Mouse (Mus musculus): ENCODE results near the gene Fitm1. TPM values are rescaled to one million over a fixed set of nuclear protein-coding genes. Genes with fewer than 3 reads are reported as not detected.

Fitm1 gene
- polyA plus RNA-seq, 1 experiment = 0.46 TPM

- Histone ChIP-seq H3K36me3 (ENCODE audit: control insufficient read depth, insufficient read depth, low read length) (peaks cover 41% of the 10 kb centered on the region), H3K4me1 (ENCODE audit: control insufficient read depth, insufficient read depth, insufficient read length, low read length) (peaks cover 3% of the 10 kb centered on the region; the same call in 1 of the 2 replicates), H3K27me3 (ENCODE audit: control insufficient read depth, insufficient read depth, low read length) (no peaks in the 10 kb centered on the region), H3K27ac (ENCODE audit: insufficient read depth, low read depth, low read length) (peak within 1 kb of the TSS; percentile 93), H3K4me3 (ENCODE audit: low read depth, low read length) (peak within 1 kb of the TSS; percentile 70)
- WGBS = 3% methylated on average over 43 of the region's 43 CpGs
- no peak for TF ChIP-seq POLR2A (IDR thresholded peaks at IDR 0.05; ENCODE audit: low read depth, low read length)
- TF ChIP-seq CTCF (IDR thresholded peaks at IDR 0.05; ENCODE audit: extremely low read depth, insufficient read length, insufficient replicate concordance, low read depth, low read length) = no peak
These were observed 9.5 kb downstream of the Fitm1 start, which contains the start of gene Emc9 for GRCm38 (mm10) chr14:55584702-55585565. Gene Emc9, minus strand, starts transcription at chr14:55585302.

GRCm38 (mm10) chr14:55585566-55585960 lies 10.1 kb downstream of the Fitm1 start:
- Histone ChIP-seq H3K27me3 (ENCODE audit: control insufficient read depth, insufficient read depth, low read length) (no peaks in the 10 kb centered on the region), H3K4me1 (ENCODE audit: control insufficient read depth, insufficient read depth, insufficient read length, low read length) (peaks cover 3% of the 10 kb centered on the region; the same call in 1 of the 2 replicates), H3K36me3 (ENCODE audit: control insufficient read depth, insufficient read depth, low read length) (peaks cover 35% of the 10 kb centered on the region), H3K4me3 (ENCODE audit: low read depth, low read length) (peak overlapping the region; percentile 26; the same call in 1 of the 2 replicates), H3K27ac (ENCODE audit: insufficient read depth, low read depth, low read length) (peak overlapping the region; percentile 93)
- no peak for TF ChIP-seq CTCF (IDR thresholded peaks at IDR 0.05; ENCODE audit: extremely low read depth, insufficient read length, insufficient replicate concordance, low read depth, low read length)
- peak; percentile 29; the same call in 1 of the 2 replicates for TF ChIP-seq POLR2A (IDR thresholded peaks at IDR 0.05; ENCODE audit: low read depth, low read length)
- WGBS = 19% methylated on average over 6 of the region's 6 CpGs

- no peak overlapping the region for H3K4me3 ChIP-seq (ENCODE audit: low read depth, low read length)
- WGBS = 47% methylated on average over 2 of the region's 2 CpGs
- TF ChIP-seq POLR2A (IDR thresholded peaks at IDR 0.05; ENCODE audit: low read depth, low read length) (no peak), CTCF (IDR thresholded peaks at IDR 0.05; ENCODE audit: extremely low read depth, insufficient read length, insufficient replicate concordance, low read depth, low read length) (no peak)
- H3K36me3 ChIP-seq (ENCODE audit: control insufficient read depth, insufficient read depth, low read length) = peaks cover 29% of the 10 kb centered on the region
- H3K27ac ChIP-seq (ENCODE audit: insufficient read depth, low read depth, low read length) = peak overlapping the region; percentile 93
- H3K27me3 ChIP-seq (ENCODE audit: control insufficient read depth, insufficient read depth, low read length) = no peaks in the 10 kb centered on the region
- H3K4me1 ChIP-seq (ENCODE audit: control insufficient read depth, insufficient read depth, insufficient read length, low read length) = peaks cover 3% of the 10 kb centered on the region; the same call in 1 of the 2 replicates
These were observed 10.7 kb downstream of the Fitm1 start for GRCm38 (mm10) chr14:55586149-55586548.

GRCm38 (mm10) chr14:55589271-55589670 lies 13.9 kb downstream of the Fitm1 start:
- peaks cover 6% of the 10 kb centered on the region for H3K4me1 ChIP-seq (ENCODE audit: control insufficient read depth, insufficient read depth, insufficient read length, low read length)
- H3K4me3 ChIP-seq (ENCODE audit: low read depth, low read length) = peak overlapping the region; percentile 48
- H3K27me3 ChIP-seq (ENCODE audit: control insufficient read depth, insufficient read depth, low read length) = no peaks in the 10 kb centered on the region
- no peak for TF ChIP-seq POLR2A (IDR thresholded peaks at IDR 0.05; ENCODE audit: low read depth, low read length)
- TF ChIP-seq CTCF (IDR thresholded peaks at IDR 0.05; ENCODE audit: extremely low read depth, insufficient read length, insufficient replicate concordance, low read depth, low read length) = no peak
- H3K27ac ChIP-seq (ENCODE audit: insufficient read depth, low read depth, low read length) = no peak overlapping the region
- peaks cover 21% of the 10 kb centered on the region for H3K36me3 ChIP-seq (ENCODE audit: control insufficient read depth, insufficient read depth, low read length)
- 90% methylated on average over 5 of the region's 5 CpGs for whole genome bisulfite sequencing

GRCm38 (mm10) chr14:55589771-55590448 lies 14.5 kb downstream of the Fitm1 start:
- H3K27ac ChIP-seq (ENCODE audit: insufficient read depth, low read depth, low read length) = peak overlapping the region; percentile 90
- H3K36me3 ChIP-seq (ENCODE audit: control insufficient read depth, insufficient read depth, low read length) = peaks cover 25% of the 10 kb centered on the region
- no peaks in the 10 kb centered on the region for H3K27me3 ChIP-seq (ENCODE audit: control insufficient read depth, insufficient read depth, low read length)
- WGBS = 39% methylated on average over 11 of the region's 11 CpGs
- TF ChIP-seq CTCF (IDR thresholded peaks at IDR 0.05; ENCODE audit: extremely low read depth, insufficient read length, insufficient replicate concordance, low read depth, low read length) = no peak
- TF ChIP-seq POLR2A (IDR thresholded peaks at IDR 0.05; ENCODE audit: low read depth, low read length) = no peak
- H3K4me3 ChIP-seq (ENCODE audit: low read depth, low read length) = peak overlapping the region; percentile 86
- peaks cover 7% of the 10 kb centered on the region for H3K4me1 ChIP-seq (ENCODE audit: control insufficient read depth, insufficient read depth, insufficient read length, low read length)

GRCm38 (mm10) chr14:55590748-55591330 lies 15.4 kb downstream of the Fitm1 start, which contains the start of gene Psme2:
Gene Psme2, minus strand, starts transcription at chr14:55591113.
- H3K36me3 ChIP-seq (ENCODE audit: control insufficient read depth, insufficient read depth, low read length) = peaks cover 35% of the 10 kb centered on the region
- peak within 1 kb of the TSS; percentile 86 for H3K4me3 ChIP-seq (ENCODE audit: low read depth, low read length)
- peaks cover 7% of the 10 kb centered on the region for H3K4me1 ChIP-seq (ENCODE audit: control insufficient read depth, insufficient read depth, insufficient read length, low read length)
- H3K27ac ChIP-seq (ENCODE audit: insufficient read depth, low read depth, low read length) = peak within 1 kb of the TSS; percentile 99
- no peaks in the 10 kb centered on the region for H3K27me3 ChIP-seq (ENCODE audit: control insufficient read depth, insufficient read depth, low read length)
- WGBS = under 1% methylated on average over 22 of the region's 22 CpGs
- TF ChIP-seq POLR2A (IDR thresholded peaks at IDR 0.05; ENCODE audit: low read depth, low read length) = peak; percentile 52; the same call in 1 of the 2 replicates
- no peak for TF ChIP-seq CTCF (IDR thresholded peaks at IDR 0.05; ENCODE audit: extremely low read depth, insufficient read length, insufficient replicate concordance, low read depth, low read length)

Measured in small intestine, adult 2 months (tissue).